Mouse (Mus musculus): ENCODE data around the gene Ank3.

GRCm38 (mm10) chr10:69617537-69618112 lies 219.1 kb downstream of the Ank3 start:
- TF ChIP-seq CTCF (conservative IDR thresholded peaks at IDR 0.05; ENCODE audit: insufficient read depth, insufficient read length, low read depth, low read length) (no peak), POLR2A (IDR thresholded peaks at IDR 0.05; ENCODE audit: low read depth, low read length) (no peak)
